Mouse (Mus musculus) neural tube, embryonic 11.5 days (tissue): ENCODE data around the gene Dtnbp1. TPM values are rescaled to one million over a fixed set of nuclear protein-coding genes. Genes with fewer than 3 reads are reported as not detected.

Experiments used
- ATAC-seq: fragments of 200-750 bp; cut with Nextera tagmentation; 2 replicates; pipeline ENCODE4 v1.8.0; 2017; ENCODE audit warnings: moderate number of reproducible peaks, mild to moderate bottlenecking, moderate TSS enrichment, moderate library complexity; ENCODE audit not compliant: insufficient read depth, low FRiP score, low TSS enrichment
- DNase-seq: peaks from one replicate; pipeline ENCODE4 v3.0.0-alpha.2; 2015; ENCODE audit warnings: low spot score
- H3K27ac ChIP-seq: fragments of 300-500 bp; sonication (generic); 2 replicates; pipeline ENCODE4 v1.5.1; 2014; ENCODE audit warnings: low read depth, mild to moderate bottlenecking, low read length
- H3K27me3 ChIP-seq: fragments of 300-500 bp; sonication (generic); 2 replicates; pipeline ENCODE4 v1.6.1; 2014; ENCODE audit warnings: mild to moderate bottlenecking, low read length, mixed read lengths; ENCODE audit not compliant: control insufficient read depth, insufficient read depth
- H3K36me3 ChIP-seq: fragments of 300-500 bp; sonication (generic); 2 replicates; pipeline ENCODE4 v1.6.1; 2014; ENCODE audit warnings: mild to moderate bottlenecking, low read length, moderate library complexity, mixed read lengths; ENCODE audit not compliant: control insufficient read depth, insufficient read depth
- H3K4me1 ChIP-seq: fragments of 300-500 bp; sonication (generic); 2 replicates; pipeline ENCODE4 v1.6.1; 2014; ENCODE audit warnings: low read length, mixed read lengths; ENCODE audit not compliant: control insufficient read depth, insufficient read depth
- H3K4me2 ChIP-seq: fragments of 300-500 bp; sonication (generic); 2 replicates; pipeline ENCODE4 v1.6.1; 2014; ENCODE audit warnings: low read depth, mild to moderate bottlenecking, moderate library complexity
- H3K4me3 ChIP-seq: fragments of 300-500 bp; sonication (generic); 2 replicates; pipeline ENCODE4 v1.5.1; 2014; ENCODE audit warnings: low read depth, low read length
- H3K9ac ChIP-seq: fragments of 300-500 bp; sonication (generic); 2 replicates; pipeline ENCODE4 v1.6.1; 2014; ENCODE audit warnings: mild to moderate bottlenecking, low read length
- H3K9me3 ChIP-seq: fragments of 300-500 bp; sonication (generic); 2 replicates; pipeline ENCODE4 v1.6.1; 2016; ENCODE audit warnings: low read length; ENCODE audit not compliant: control insufficient read depth
- WGBS: fragments of 180-500 bp; shearing (Covaris S2); extraction: QIAGEN DNeasy Blood & Tissue Kit; methylation state at CpG from one replicate; pipeline ENCODE4 v1.1.7; 2014; 5-methylcytosine and 5-hydroxymethylcytosine counted together
- polyA plus RNA-seq: library from polyadenylated mRNA; unstranded; fragments of >200 nt; fragmentation: Nextera tagmentation; extraction: Ambion mirVana; gene quantifications from 2 replicates; pipeline ENCODE4 v1.2.1, GENCODE M21; 2014

Dtnbp1 gene
- polyA plus RNA-seq, 1 experiment from 2014 or later: 78.5 TPM

DNA sequence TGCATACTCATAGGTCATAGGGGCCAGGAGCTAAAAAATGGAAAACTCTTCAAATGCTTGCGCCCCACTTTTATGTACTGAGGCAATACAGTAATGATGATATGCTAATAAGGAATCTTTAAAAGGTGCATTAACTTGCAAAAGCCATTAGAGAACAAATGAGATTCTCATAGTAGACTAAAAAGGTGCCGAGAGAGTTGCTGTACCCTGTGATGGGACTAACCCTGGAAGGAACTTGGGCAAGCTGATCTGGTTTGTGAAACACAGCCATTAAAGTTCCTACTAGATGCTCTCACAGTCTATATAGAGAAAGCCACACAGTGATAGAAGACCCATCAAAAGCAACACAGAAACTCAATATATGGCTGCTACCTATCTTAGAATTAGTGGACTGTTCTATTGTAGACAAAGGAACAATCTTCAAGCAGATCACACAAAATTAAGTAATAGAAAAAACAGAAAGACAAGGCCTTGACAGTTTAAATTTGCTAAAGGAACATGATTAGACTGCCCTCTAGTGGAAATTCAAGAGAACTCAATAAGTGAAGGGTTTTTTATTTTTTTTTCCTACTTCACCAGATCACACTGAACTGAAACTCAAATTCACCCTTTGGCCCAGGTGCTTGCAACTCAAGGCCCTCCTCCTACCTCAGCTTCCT lies 24.3 kb downstream of the Dtnbp1 start:
- no peak for ATAC-seq
- H3K4me1 ChIP-seq: no peaks in the 10 kb centered on the region
- 76% methylated on average over 2 of the region's 2 CpGs for WGBS
- no peak overlapping the region for H3K9ac ChIP-seq
- no peak overlapping the region for H3K4me2 ChIP-seq
- H3K27ac ChIP-seq: no peak overlapping the region
- H3K4me3 ChIP-seq: no peak overlapping the region
- H3K36me3 ChIP-seq: peaks cover 2% of the 10 kb centered on the region; the same call in 1 of the 2 replicates
- DNase-seq: no peak
- no peaks in the 10 kb centered on the region for H3K9me3 ChIP-seq
- H3K27me3 ChIP-seq: no peaks in the 10 kb centered on the region

DNA sequence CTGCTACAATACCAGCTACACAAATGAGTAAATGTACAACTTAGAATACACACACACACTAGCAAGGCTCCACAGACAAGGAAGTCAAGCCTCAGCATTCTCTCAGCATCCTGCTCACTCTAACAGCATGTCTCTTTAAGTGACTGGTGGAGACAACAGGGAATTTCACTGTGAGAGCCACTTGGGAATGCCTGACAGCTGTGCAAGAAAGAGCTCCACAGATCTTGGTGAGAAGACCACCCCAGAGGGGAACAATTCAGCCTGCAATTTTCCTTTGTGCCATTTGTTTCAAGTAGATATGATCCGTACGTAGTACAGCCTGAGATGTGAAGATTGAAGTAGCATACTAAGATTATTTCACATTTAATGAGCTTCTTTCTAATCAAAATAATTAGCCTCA lies 24.9 kb downstream of the Dtnbp1 start:
- Histone ChIP-seq H3K36me3 (peaks cover 2% of the 10 kb centered on the region; the same call in 1 of the 2 replicates), H3K4me2 (no peak overlapping the region), H3K27me3 (no peaks in the 10 kb centered on the region), H3K9me3 (no peaks in the 10 kb centered on the region), H3K9ac (no peak overlapping the region), H3K4me3 (no peak overlapping the region), H3K4me1 (no peaks in the 10 kb centered on the region), H3K27ac (no peak overlapping the region)
- WGBS: 45% methylated on average over 2 of the region's 2 CpGs
- DNase-seq (peak; percentile 11), ATAC-seq (no peak)

DNA sequence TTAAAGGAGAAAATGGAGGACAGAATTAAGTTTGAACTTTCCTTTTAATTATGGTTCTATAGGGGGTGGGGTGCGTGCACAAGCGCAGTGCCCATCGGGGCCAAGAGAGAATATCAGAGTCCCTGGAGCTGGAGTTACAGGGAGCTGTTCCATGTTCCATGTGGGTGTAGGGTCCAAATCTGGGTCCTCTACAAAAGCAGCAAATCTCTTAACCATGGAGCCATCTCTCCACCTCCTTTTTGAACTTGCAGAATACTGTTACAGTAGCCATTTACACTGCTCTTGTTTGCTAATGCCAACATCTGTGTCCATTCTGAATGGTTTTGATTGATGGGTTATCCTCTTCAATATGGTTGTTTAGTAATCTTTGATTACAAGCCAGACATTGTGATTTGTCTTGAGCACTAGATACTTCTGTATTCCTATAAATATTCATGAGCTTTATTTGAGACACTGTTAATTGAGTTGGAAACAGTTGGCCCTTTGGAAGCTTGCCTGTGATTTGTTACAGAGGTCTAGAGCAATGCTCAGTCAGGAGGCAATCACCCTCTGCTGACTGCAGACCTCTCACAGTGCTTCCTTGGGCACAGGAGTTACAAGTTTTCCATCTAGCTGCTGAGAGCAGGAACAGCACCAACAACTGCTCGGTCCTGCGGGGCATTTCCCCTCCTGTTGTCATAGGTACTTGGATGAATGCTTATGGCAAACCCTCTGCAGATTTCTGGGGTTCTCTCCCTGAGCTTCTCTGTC lies 41.2 kb downstream of the Dtnbp1 start:
- no peak for ATAC-seq
- no peak overlapping the region for H3K4me3 ChIP-seq
- peaks cover 4% of the 10 kb centered on the region; the same call in 1 of the 2 replicates for H3K4me1 ChIP-seq
- no peak overlapping the region for H3K4me2 ChIP-seq
- H3K9me3 ChIP-seq: no peaks in the 10 kb centered on the region
- no peak overlapping the region for H3K27ac ChIP-seq
- no peak overlapping the region for H3K9ac ChIP-seq
- DNase-seq: no peak
- 88% methylated on average over 5 of the region's 5 CpGs for WGBS
- no peaks in the 10 kb centered on the region; the same call in 1 of the 2 replicates for H3K36me3 ChIP-seq
- no peaks in the 10 kb centered on the region for H3K27me3 ChIP-seq

DNA sequence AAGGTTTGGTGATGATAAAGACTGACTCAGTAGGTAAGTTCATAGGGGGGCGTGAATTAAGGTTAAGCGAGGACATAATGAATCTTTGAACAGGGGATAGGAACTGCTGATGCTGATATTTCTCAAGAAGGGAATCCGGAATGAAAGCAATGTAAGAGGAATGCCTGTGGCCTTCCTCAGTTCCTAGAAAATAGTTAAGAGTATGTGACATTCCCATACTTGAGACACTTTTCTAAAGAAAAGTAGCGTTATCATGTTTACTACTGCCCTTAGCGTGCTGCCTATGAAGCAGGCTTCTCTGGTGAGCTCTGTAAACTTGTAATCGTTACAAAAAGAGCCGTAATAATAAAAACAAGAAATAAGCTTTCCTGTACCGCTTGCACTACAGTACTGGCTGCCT lies 44.9 kb downstream of the Dtnbp1 start:
- no peaks in the 10 kb centered on the region for H3K9me3 ChIP-seq
- DNase-seq: no peak

GRCm38 (mm10) chr13:44955781-44956180 lies 46.2 kb downstream of the Dtnbp1 start:
- DNase-seq (no peak), ATAC-seq (no peak)
- Histone ChIP-seq H3K9me3 (no peaks in the 10 kb centered on the region), H3K4me2 (no peak overlapping the region), H3K9ac (no peak overlapping the region), H3K4me3 (no peak overlapping the region), H3K27ac (no peak overlapping the region), H3K4me1 (no peaks in the 10 kb centered on the region), H3K36me3 (peaks cover 2% of the 10 kb centered on the region; the same call in 1 of the 2 replicates), H3K27me3 (no peaks in the 10 kb centered on the region)
- WGBS: 94% methylated on average over 6 of the region's 6 CpGs

More for the DNA sequence above, 44.9 kb downstream of the Dtnbp1 start:
- Histone ChIP-seq H3K4me3 (no peak overlapping the region), H3K36me3 (peaks cover under 1% of the 10 kb centered on the region; the same call in 1 of the 2 replicates), H3K4me2 (no peak overlapping the region), H3K27ac (no peak overlapping the region), H3K27me3 (no peaks in the 10 kb centered on the region), H3K9ac (no peak overlapping the region), H3K4me1 (peaks cover 4% of the 10 kb centered on the region; the same call in 1 of the 2 replicates)
- WGBS: 92% methylated on average over 8 of the region's 8 CpGs
- ATAC-seq: no peak

- Histone ChIP-seq H3K4me2 (no peak overlapping the region), H3K27me3 (no peaks in the 10 kb centered on the region), H3K4me1 (no peaks in the 10 kb centered on the region), H3K36me3 (peaks cover 2% of the 10 kb centered on the region; the same call in 1 of the 2 replicates), H3K27ac (no peak overlapping the region), H3K4me3 (no peak overlapping the region), H3K9ac (no peak overlapping the region), H3K9me3 (no peaks in the 10 kb centered on the region)
- ATAC-seq (no peak), DNase-seq (no peak)
- WGBS: 96% methylated on average over 1 of the region's 1 CpGs
Measured at GRCm38 (mm10) chr13:44954232-44954568, 47.7 kb downstream of the Dtnbp1 start.

DNA sequence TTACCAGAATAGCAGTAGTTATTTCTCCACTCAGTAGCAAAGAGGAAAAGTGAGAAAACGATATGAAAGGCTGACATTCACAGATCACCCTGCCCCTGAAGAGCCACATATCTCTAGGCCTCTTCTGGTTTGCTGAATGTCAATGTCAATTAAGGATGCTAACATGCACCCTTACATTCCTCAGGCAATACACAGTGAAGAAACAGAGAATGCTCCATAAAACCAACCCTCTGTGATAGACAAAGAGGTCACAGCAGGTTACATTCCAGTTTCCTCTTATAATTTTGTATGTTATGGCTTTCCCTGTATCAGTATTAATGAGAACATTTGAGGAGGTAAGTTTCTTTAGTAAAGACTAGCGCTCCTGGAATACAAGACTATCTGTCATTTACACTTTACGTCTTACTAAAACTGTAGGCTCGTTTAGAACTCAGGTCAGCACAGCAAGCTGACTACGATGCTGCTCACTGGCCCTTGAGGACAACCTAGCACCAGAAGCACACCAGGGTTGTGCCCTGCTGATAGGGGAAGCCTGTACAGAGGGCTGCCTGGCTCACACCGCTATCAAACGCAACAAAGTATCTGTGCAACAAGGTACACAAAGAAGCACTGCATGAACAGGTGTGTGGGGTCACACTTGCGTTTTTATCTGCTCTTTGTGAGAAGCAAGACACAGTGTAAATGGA lies 48.3 kb downstream of the Dtnbp1 start:
- Histone ChIP-seq H3K9me3 (no peaks in the 10 kb centered on the region), H3K9ac (no peak overlapping the region), H3K4me3 (no peak overlapping the region), H3K4me2 (no peak overlapping the region), H3K36me3 (peaks cover 2% of the 10 kb centered on the region; the same call in 1 of the 2 replicates), H3K4me1 (no peaks in the 10 kb centered on the region), H3K27me3 (no peaks in the 10 kb centered on the region), H3K27ac (no peak overlapping the region)
- DNase-seq (no peak), ATAC-seq (no peak)
- 83% methylated on average over 8 of the region's 8 CpGs for WGBS

- H3K4me2 ChIP-seq: no peak overlapping the region
- H3K36me3 ChIP-seq: peaks cover 2% of the 10 kb centered on the region; the same call in 1 of the 2 replicates
- H3K27ac ChIP-seq: no peak overlapping the region
- ATAC-seq: no peak
- H3K4me1 ChIP-seq: no peaks in the 10 kb centered on the region; the same call in none of the 2 replicates
- H3K4me3 ChIP-seq: no peak overlapping the region
- 83% methylated on average over 10 of the region's 10 CpGs for WGBS
- H3K27me3 ChIP-seq: no peaks in the 10 kb centered on the region
- no peaks in the 10 kb centered on the region for H3K9me3 ChIP-seq
- DNase-seq: no peak
- H3K9ac ChIP-seq: no peak overlapping the region
Measured at GRCm38 (mm10) chr13:44952393-44953086, 49.4 kb downstream of the Dtnbp1 start.
